Mouse (Mus musculus) olfactory bulb, adult 2 months (tissue): Measurements from ENCODE around the gene Tead3. TPM values are rescaled to one million over a fixed set of nuclear protein-coding genes. Genes with fewer than 3 reads are reported as not detected.

ENCODE experiments used
- H3K27ac ChIP-seq: fragments of 200-500 bp; 2 replicates; pipeline ENCODE4 v1.5.1; 2012; ENCODE audit warnings: low read depth, low read length; ENCODE audit not compliant: insufficient read depth
- H3K4me1 ChIP-seq: fragments of 200-500 bp; 2 replicates; pipeline ENCODE4 v1.6.1; 2012; ENCODE audit warnings: low read length; ENCODE audit not compliant: control insufficient read depth, insufficient read depth
- H3K4me3 ChIP-seq: fragments of 200-500 bp; 2 replicates; pipeline ENCODE4 v1.5.1; 2012; ENCODE audit warnings: mild to moderate bottlenecking, low read depth, low read length, moderate library complexity; ENCODE audit not compliant: insufficient read depth
- CTCF ChIP-seq: fragments of 200-500 bp; IDR thresholded peaks from 2 replicates; pipeline ENCODE4 v1.5.1; 2012; ENCODE audit warnings: low read depth, mild to moderate bottlenecking, low read length, moderate library complexity; ENCODE audit not compliant: insufficient read depth
- POLR2A ChIP-seq: fragments of 200-500 bp; IDR thresholded peaks from 2 replicates; pipeline ENCODE4 v1.6.1; 2012; ENCODE audit warnings: mild to moderate bottlenecking, low read depth, low read length, moderate library complexity; ENCODE audit not compliant: insufficient read depth
- WGBS: fragments of 180-500 bp; shearing (Covaris S2); methylation state at CpG from one replicate; pipeline ENCODE4 v1.1.7; 2018; 5-methylcytosine and 5-hydroxymethylcytosine counted together
- polyA plus RNA-seq: library from polyadenylated mRNA; stranded (reverse); fragments of >200 nt; gene quantifications from 2 replicates; pipeline ENCODE4 v1.2.4, GENCODE M21; 2012; ENCODE audit warnings: low replicate concordance; ENCODE audit not compliant: missing spikeins, insufficient read depth, insufficient read length

The Tead3 gene
- polyA plus RNA-seq, 1 experiment, result not detected

- 19% methylated on average over 17 of the region's 17 CpGs for WGBS
- Histone ChIP-seq H3K27ac (no peak overlapping the region), H3K4me1 (peaks cover 7% of the 10 kb centered on the region; the same call in 1 of the 2 replicates), H3K4me3 (no peak overlapping the region)
- TF ChIP-seq POLR2A, result no peak
- TF ChIP-seq CTCF, result no peak
Observed at GRCm38 (mm10) chr17:28375592-28376061, 25.0 kb upstream of the Tead3 start.

- TF ChIP-seq POLR2A (no peak), CTCF (no peak)
- 20% methylated on average over 16 of the region's 16 CpGs for WGBS
- no peak overlapping the region for H3K27ac ChIP-seq
- H3K4me3 ChIP-seq, result no peak overlapping the region
- H3K4me1 ChIP-seq, result peaks cover 7% of the 10 kb centered on the region; the same call in 1 of the 2 replicates
Observed at GRCm38 (mm10) chr17:28374494-28374893, 23.9 kb upstream of the Tead3 start.

- no peak overlapping the region for H3K4me3 ChIP-seq
- 25% methylated on average over 10 of the region's 10 CpGs for WGBS
- no peak overlapping the region for H3K27ac ChIP-seq
- TF ChIP-seq POLR2A (no peak), CTCF (peak; percentile 50; the same call in 1 of the 2 replicates)
- peaks cover 7% of the 10 kb centered on the region; the same call in 1 of the 2 replicates for H3K4me1 ChIP-seq
Observed at GRCm38 (mm10) chr17:28373821-28374220, 23.2 kb upstream of the Tead3 start.

- 97% methylated on average over 1 of the region's 1 CpGs for WGBS
- no peak for TF ChIP-seq CTCF
- no peak for TF ChIP-seq POLR2A
- no peak overlapping the region for H3K27ac ChIP-seq
- peaks cover 7% of the 10 kb centered on the region; the same call in 1 of the 2 replicates for H3K4me1 ChIP-seq
- H3K4me3 ChIP-seq, result no peak overlapping the region
Observed at GRCm38 (mm10) chr17:28371941-28372340, 21.3 kb upstream of the Tead3 start.

GRCm38 (mm10) chr17:28371286-28371685 lies 20.7 kb upstream of the Tead3 start:
- TF ChIP-seq CTCF (no peak), POLR2A (no peak)
- no peak overlapping the region for H3K27ac ChIP-seq
- WGBS, result 62% methylated on average over 2 of the region's 2 CpGs
- no peak overlapping the region for H3K4me3 ChIP-seq
- peaks cover 7% of the 10 kb centered on the region; the same call in 1 of the 2 replicates for H3K4me1 ChIP-seq

- 85% methylated on average over 5 of the region's 5 CpGs for WGBS
- no peak overlapping the region for H3K4me3 ChIP-seq
- TF ChIP-seq POLR2A (no peak), CTCF (no peak)
- H3K27ac ChIP-seq, result no peak overlapping the region
- H3K4me1 ChIP-seq, result peaks cover 4% of the 10 kb centered on the region
Observed at GRCm38 (mm10) chr17:28369056-28369455, 18.4 kb upstream of the Tead3 start.

- H3K27ac ChIP-seq, result no peak overlapping the region
- TF ChIP-seq POLR2A (no peak), CTCF (peak; percentile 81)
- 6% methylated on average over 13 of the region's 13 CpGs for WGBS
- peaks cover 6% of the 10 kb centered on the region for H3K4me1 ChIP-seq
- no peak overlapping the region for H3K4me3 ChIP-seq
Observed at GRCm38 (mm10) chr17:28368449-28368848, 17.8 kb upstream of the Tead3 start.

GRCm38 (mm10) chr17:28365122-28365521 lies 14.5 kb upstream of the Tead3 start, which contains the start of gene Tulp1:
TSS of gene Tulp1 (minus strand) at chr17:28365222.
- Histone ChIP-seq H3K4me3 (no peak within 1 kb of the TSS), H3K4me1 (peaks cover 6% of the 10 kb centered on the region), H3K27ac (no peak within 1 kb of the TSS)
- 65% methylated on average over 8 of the region's 8 CpGs for WGBS
- TF ChIP-seq POLR2A (no peak), CTCF (no peak)

- 49% methylated on average over 6 of the region's 6 CpGs for WGBS
- TF ChIP-seq POLR2A (no peak), CTCF (no peak)
- no peak overlapping the region for H3K27ac ChIP-seq
- peaks cover 6% of the 10 kb centered on the region for H3K4me1 ChIP-seq
- no peak overlapping the region for H3K4me3 ChIP-seq
Observed at GRCm38 (mm10) chr17:28363507-28363906, 12.9 kb upstream of the Tead3 start.
